Mouse (Mus musculus) C2C12 (cell line): ENCODE results near the gene Dnajb1. TPM values are rescaled to one million over a fixed set of nuclear protein-coding genes. Genes with fewer than 3 reads are reported as not detected.

Experiments
- H3K27me3 ChIP-seq: one replicate; pipeline ENCODE4 v1.6.1; 2011; ENCODE audit not compliant: control insufficient read depth, insufficient read depth, insufficient read length
- H3K36me3 ChIP-seq: one replicate; pipeline ENCODE4 v1.6.1; 2011; ENCODE audit not compliant: control insufficient read depth, insufficient read depth
- H3K4me3 ChIP-seq: one replicate; pipeline ENCODE4 v1.5.1; 2011; ENCODE audit warnings: mild to moderate bottlenecking, control low read depth; ENCODE audit not compliant: poor library complexity, insufficient read depth, severe bottlenecking
- H3K79me2 ChIP-seq: one replicate; pipeline ENCODE4 v1.6.1; 2011; ENCODE audit not compliant: control insufficient read depth, insufficient read depth
- H3K79me3 ChIP-seq: one replicate; pipeline ENCODE4 v1.6.1; 2011; ENCODE audit warnings: low read depth, control low read depth
- H3ac ChIP-seq: one replicate; pipeline ENCODE3; 2011; ENCODE audit warnings: low read depth; ENCODE audit not compliant: control insufficient read depth, insufficient read length
- CEBPB ChIP-seq: IDR thresholded peaks from one replicate; pipeline ENCODE4 v1.6.1; 2011; ENCODE audit warnings: low read depth, mild to moderate bottlenecking, control low read depth, moderate library complexity
- CTCF ChIP-seq: IDR thresholded peaks from one replicate; pipeline ENCODE4 v1.5.1; 2011; ENCODE audit not compliant: control insufficient read depth, insufficient read depth, insufficient read length
- FOSL1 ChIP-seq: IDR thresholded peaks from one replicate; pipeline ENCODE4 v1.8.0; 2011; ENCODE audit warnings: mild to moderate bottlenecking, low read length; ENCODE audit not compliant: poor library complexity, insufficient read depth, severe bottlenecking
- MAX ChIP-seq: IDR thresholded peaks from one replicate; pipeline ENCODE4 v1.6.1; 2011; ENCODE audit warnings: mild to moderate bottlenecking, control low read depth
- MYOD1 ChIP-seq: IDR thresholded peaks from one replicate; pipeline ENCODE4 v1.6.1; 2011; ENCODE audit warnings: low read depth; ENCODE audit not compliant: control insufficient read depth, insufficient read length
- MYOG ChIP-seq: IDR thresholded peaks from one replicate; pipeline ENCODE4 v1.6.1; 2011; ENCODE audit not compliant: control insufficient read depth, insufficient read length; ENCODE audit errors: extremely low read depth
- USF1 ChIP-seq: IDR thresholded peaks from one replicate; pipeline ENCODE4 v1.6.1; 2011; ENCODE audit warnings: low read depth, mild to moderate bottlenecking, control low read depth, moderate library complexity
- polyA plus RNA-seq: library from polyadenylated mRNA; unstranded; fragments of >200 nt; fragmentation: generic; extraction: Trizol; gene quantifications from one replicate; pipeline ENCODE4 v1.2.1, GENCODE M21; 2012; ENCODE audit warnings: missing spikeins

Gene Dnajb1
- polyA plus RNA-seq, 1 experiment = 41.0 TPM

DNA sequence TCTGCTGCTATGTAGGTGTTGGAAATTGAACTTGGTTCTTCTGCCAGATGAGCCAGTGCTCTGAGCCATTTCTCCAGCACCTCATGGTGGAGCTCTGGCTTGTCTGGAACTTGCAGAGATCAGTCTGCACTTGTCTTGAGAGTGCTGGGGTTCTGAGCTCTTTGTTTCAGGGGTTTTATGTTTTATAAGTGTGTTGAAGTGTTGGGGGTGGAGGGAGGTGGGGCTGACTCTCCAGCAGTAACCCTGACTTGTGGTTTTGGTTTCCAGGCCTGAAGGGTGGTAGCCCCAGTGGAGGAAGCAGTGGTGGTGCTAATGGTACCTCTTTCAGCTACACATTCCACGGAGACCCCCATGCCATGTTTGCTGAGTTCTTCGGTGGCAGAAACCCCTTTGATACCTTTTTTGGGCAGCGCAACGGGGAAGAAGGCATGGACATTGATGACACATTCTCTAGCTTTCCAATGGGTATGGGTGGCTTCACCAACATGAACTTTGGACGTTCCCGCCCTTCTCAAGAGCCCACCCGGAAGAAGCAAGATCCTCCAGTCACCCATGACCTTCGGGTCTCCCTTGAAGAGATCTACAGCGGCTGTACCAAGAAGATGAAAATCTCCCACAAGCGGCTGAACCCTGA lies 1.7 kb downstream of the Dnajb1 start:
- H3K36me3 ChIP-seq = peaks cover 34% of the 10 kb centered on the region
- peaks cover 46% of the 10 kb centered on the region for H3K79me2 ChIP-seq
- peak overlapping the region; percentile 42 for H3ac ChIP-seq
- peak overlapping the region; percentile 94 for H3K4me3 ChIP-seq
- TF ChIP-seq MAX (no peak), CTCF (no peak), MYOG (no peak), CEBPB (no peak), MYOD1 (no peak), FOSL1 (no peak), USF1 (no peak)
- H3K79me3 ChIP-seq = peaks cover 25% of the 10 kb centered on the region
- no peaks in the 10 kb centered on the region for H3K27me3 ChIP-seq

DNA sequence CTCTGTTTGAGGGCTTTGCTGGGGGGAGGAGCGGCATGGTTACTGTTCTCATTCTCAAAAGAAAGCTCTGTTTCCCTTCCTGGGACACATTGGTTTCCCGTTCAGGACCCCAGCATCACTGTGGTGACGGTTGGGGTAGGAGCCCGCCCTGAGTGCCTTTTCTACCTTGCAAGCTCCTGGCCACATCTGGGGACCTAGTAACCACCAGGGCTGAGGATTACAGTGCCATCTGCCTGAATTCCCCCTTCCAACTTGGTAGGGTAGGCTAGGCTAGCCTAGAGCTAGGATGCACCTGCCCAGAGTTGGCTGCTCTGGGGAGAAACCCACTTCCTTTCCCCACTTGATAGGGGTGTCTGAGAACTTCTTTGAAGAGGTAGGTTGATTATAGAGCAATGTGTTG lies 3.9 kb downstream of the Dnajb1 start:
- Histone ChIP-seq H3K79me2 (peaks cover 46% of the 10 kb centered on the region), H3K36me3 (peaks cover 34% of the 10 kb centered on the region), H3K79me3 (peaks cover 25% of the 10 kb centered on the region), H3ac (no peak overlapping the region), H3K27me3 (no peaks in the 10 kb centered on the region), H3K4me3 (no peak overlapping the region)
- no peak for TF ChIP-seq MYOG
- no peak for TF ChIP-seq USF1
- TF ChIP-seq CEBPB = no peak
- no peak for TF ChIP-seq MAX
- TF ChIP-seq MYOD1 = no peak
- no peak for TF ChIP-seq CTCF
- TF ChIP-seq FOSL1 = no peak

DNA sequence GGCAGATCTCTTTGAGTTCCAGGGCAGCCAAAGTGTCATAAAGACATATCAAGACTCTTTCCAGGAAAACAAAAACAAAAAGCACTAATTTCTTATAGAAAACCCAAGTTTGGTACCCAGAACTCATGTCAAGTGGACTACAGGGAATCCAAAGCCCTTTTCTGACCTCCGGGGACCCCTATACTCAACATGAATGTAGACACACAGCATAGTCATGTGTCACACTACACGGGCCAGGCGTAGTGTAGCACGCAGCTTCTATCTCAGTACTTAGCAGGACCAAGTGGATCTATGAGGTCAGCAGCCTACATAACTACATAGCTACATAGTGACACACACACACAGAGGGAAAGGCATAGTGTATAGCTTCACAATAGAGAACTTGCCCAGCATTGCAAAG lies 5.7 kb downstream of the Dnajb1 start:
- H3ac ChIP-seq = no peak overlapping the region
- H3K79me2 ChIP-seq = peaks cover 31% of the 10 kb centered on the region
- no peaks in the 10 kb centered on the region for H3K27me3 ChIP-seq
- H3K4me3 ChIP-seq = no peak overlapping the region
- H3K79me3 ChIP-seq = peaks cover 24% of the 10 kb centered on the region
- H3K36me3 ChIP-seq = peaks cover 34% of the 10 kb centered on the region
- TF ChIP-seq MYOG (no peak), FOSL1 (no peak), MAX (no peak), CEBPB (no peak), USF1 (no peak), CTCF (no peak), MYOD1 (no peak)

DNA sequence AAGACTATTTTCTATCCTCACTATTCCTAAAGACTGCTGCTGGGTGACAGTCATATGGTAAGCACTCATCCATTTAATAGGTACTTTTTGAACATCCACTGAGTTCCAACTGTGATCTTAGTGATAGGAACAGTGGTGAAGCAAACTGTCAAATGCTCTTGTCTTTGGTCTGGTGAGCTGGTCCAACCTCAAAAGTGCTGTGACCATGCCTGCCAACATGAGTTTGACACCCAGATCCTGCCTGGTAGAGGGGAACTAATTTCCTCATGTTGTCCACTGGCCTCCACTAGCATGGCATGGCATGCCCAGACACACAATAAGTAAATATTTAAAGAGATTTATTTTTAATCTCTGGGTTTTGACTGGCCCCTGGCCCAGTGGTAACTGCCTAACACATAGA lies 8.6 kb downstream of the Dnajb1 start:
- peaks cover 2% of the 10 kb centered on the region for H3K79me2 ChIP-seq
- no peak overlapping the region for H3ac ChIP-seq
- no peaks in the 10 kb centered on the region for H3K27me3 ChIP-seq
- peaks cover 15% of the 10 kb centered on the region for H3K36me3 ChIP-seq
- no peaks in the 10 kb centered on the region for H3K79me3 ChIP-seq
- no peak overlapping the region for H3K4me3 ChIP-seq
- TF ChIP-seq CTCF = no peak
- TF ChIP-seq MAX = no peak
- TF ChIP-seq MYOD1 = no peak
- no peak for TF ChIP-seq CEBPB
- no peak for TF ChIP-seq MYOG
- no peak for TF ChIP-seq FOSL1
- no peak for TF ChIP-seq USF1

DNA sequence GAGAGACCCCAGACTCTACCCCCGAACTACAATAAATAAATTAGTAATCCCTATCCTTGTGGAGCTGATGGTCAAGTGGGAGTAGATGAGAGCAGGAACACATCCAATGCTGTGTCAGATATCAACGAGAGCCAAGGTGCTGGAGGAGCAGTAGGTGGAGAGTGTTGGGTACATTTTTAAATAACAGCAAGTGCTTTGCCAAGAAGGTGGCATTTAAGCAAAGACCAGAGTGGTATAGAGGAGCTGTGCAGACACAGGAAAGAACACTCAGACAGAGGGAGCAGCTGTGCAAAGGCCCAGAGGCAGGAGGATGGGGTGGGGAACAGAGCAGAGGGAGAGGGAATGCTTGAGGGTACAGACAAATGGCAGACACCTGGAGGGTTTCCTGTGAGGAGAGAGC lies 9.1 kb downstream of the Dnajb1 start:
- H3K79me2 ChIP-seq = no peaks in the 10 kb centered on the region
- no peak overlapping the region for H3K4me3 ChIP-seq
- H3K79me3 ChIP-seq = no peaks in the 10 kb centered on the region
- TF ChIP-seq CEBPB (no peak), MAX (no peak), CTCF (no peak), MYOD1 (no peak), FOSL1 (no peak), USF1 (no peak), MYOG (no peak)
- H3K36me3 ChIP-seq = peaks cover 10% of the 10 kb centered on the region
- no peak overlapping the region for H3ac ChIP-seq
- H3K27me3 ChIP-seq = no peaks in the 10 kb centered on the region

DNA sequence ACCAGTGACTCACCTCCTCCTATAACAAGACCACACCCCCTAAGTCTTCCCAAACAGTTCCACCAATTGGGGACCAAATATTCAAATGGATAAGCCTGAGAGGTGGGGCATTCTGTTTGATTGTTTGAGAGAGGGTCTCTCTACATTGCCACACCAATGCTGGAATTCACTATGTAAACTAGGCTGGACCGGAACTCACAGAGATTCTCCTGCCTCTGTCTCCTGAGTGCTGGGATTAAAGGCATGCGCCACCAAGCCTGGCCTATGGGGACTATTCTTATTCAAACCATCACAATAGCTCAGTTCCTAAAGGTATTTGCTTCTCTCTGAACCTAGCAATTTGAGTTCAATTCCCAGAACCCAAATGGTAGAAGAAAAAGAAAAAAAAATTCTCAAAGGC lies 10.6 kb downstream of the Dnajb1 start:
- Histone ChIP-seq H3K4me3 (no peak overlapping the region), H3K79me2 (no peaks in the 10 kb centered on the region), H3K27me3 (no peaks in the 10 kb centered on the region), H3K79me3 (no peaks in the 10 kb centered on the region), H3K36me3 (no peaks in the 10 kb centered on the region), H3ac (no peak overlapping the region)
- TF ChIP-seq CEBPB = no peak
- TF ChIP-seq MAX = no peak
- no peak for TF ChIP-seq CTCF
- no peak for TF ChIP-seq MYOD1
- no peak for TF ChIP-seq MYOG
- no peak for TF ChIP-seq FOSL1
- TF ChIP-seq USF1 = no peak
